Mouse (Mus musculus): ENCODE data around the gene Srgn. TPM values are rescaled to one million over a fixed set of nuclear protein-coding genes. Genes with fewer than 3 reads are reported as not detected.
"Not testable (repeated sequence)": the region's sequence is repeated elsewhere in the genome, so short reads cannot be mapped to it uniquely, and the experiment has no call there.

The Srgn gene
- polyA plus RNA-seq, 1 experiment, result 0.97 TPM

DNA sequence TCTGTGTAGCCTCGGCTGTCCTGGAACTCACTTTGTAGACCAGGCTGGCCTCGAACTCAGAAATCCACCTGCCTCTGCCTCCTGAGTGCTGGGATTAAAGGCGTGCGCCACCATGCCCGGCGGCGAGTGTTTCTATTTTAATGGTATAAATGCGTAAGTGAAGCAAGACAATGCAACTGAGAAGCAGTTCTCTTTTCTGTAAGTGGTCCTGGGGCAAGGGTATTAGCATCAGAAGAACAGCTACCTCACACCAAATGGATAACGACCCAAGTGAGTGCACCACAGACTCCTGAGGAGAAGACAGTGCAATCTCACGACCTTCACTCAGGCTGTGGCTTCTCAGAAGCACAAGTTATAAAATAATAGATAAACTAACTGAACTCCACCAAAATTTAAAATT is 52.3 kb downstream of the Srgn start:
- H3K27me3 ChIP-seq (ENCODE audit: control insufficient read depth), result no peaks in the 10 kb centered on the region
- TF ChIP-seq GATA1 (IDR thresholded peaks at IDR 0.05; ENCODE audit: low read length), result no peak
- no peak for TF ChIP-seq TAL1 (IDR thresholded peaks at IDR 0.05; ENCODE audit: low read length)
- H3K4me3 ChIP-seq (replicated peaks), result no peak overlapping the region
- H3K9me3 ChIP-seq (ENCODE audit: control insufficient read depth, low read length), result no peaks in the 10 kb centered on the region
- peaks cover 55% of the 10 kb centered on the region for H3K36me3 ChIP-seq (ENCODE audit: control insufficient read depth)
- H3K4me1 ChIP-seq (ENCODE audit: control insufficient read depth), result peaks cover 7% of the 10 kb centered on the region

DNA sequence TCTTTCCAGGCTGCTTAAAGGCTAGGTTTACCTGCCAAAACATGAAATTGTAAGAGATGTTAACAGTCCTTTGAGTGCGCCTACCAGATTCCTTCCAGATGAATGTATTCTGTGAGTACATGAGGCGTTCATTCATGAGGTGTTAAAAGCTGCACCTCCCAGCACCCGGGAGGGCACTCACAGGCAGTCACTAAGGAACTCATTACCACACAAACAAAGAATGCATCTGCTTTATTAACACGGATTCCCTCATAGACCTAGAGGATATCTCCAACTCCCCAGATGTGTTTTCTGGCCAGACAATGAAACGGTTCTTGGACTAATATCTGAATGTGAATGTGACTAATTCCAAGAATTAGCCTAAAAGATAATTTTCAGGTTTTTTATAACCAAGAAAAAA is 56.1 kb downstream of the Srgn start:
- Histone ChIP-seq H3K4me1 (ENCODE audit: control insufficient read depth) (peaks cover 2% of the 10 kb centered on the region), H3K9me3 (ENCODE audit: control insufficient read depth, low read length) (no peaks in the 10 kb centered on the region), H3K27me3 (ENCODE audit: control insufficient read depth) (no peaks in the 10 kb centered on the region), H3K4me3 (replicated peaks) (no peak overlapping the region), H3K36me3 (ENCODE audit: control insufficient read depth) (peaks cover 57% of the 10 kb centered on the region)
- TF ChIP-seq GATA1 (IDR thresholded peaks at IDR 0.05; ENCODE audit: low read length), result no peak

DNA sequence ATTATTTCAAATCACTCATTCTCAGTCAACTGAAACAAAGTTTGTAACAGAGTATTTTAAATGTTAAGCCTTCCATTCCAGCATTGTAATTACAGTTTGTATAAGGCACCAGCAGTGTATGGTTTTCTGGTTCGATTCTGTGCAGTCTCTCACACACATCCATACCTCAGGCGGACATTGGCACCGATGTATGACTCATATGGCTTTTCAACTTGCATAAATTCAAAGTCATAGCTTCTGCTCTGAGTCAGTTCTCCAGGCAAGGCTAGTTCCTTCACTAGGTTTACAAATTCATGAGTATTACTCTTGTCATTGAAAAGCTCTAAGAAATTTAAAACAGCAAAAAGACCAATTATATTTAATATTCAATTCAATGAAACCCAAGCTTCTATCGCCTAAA is 57.5 kb downstream of the Srgn start:
- peaks cover 55% of the 10 kb centered on the region for H3K36me3 ChIP-seq (ENCODE audit: control insufficient read depth)
- no peak overlapping the region for H3K4me3 ChIP-seq (replicated peaks)
- no peaks in the 10 kb centered on the region for H3K27me3 ChIP-seq (ENCODE audit: control insufficient read depth)
- H3K4me1 ChIP-seq (ENCODE audit: control insufficient read depth), result peaks cover 2% of the 10 kb centered on the region
- H3K9me3 ChIP-seq (ENCODE audit: control insufficient read depth, low read length), result no peaks in the 10 kb centered on the region
- no peak for TF ChIP-seq TAL1 (IDR thresholded peaks at IDR 0.05; ENCODE audit: low read length)
- TF ChIP-seq GATA1 (IDR thresholded peaks at IDR 0.05; ENCODE audit: low read length), result no peak

DNA sequence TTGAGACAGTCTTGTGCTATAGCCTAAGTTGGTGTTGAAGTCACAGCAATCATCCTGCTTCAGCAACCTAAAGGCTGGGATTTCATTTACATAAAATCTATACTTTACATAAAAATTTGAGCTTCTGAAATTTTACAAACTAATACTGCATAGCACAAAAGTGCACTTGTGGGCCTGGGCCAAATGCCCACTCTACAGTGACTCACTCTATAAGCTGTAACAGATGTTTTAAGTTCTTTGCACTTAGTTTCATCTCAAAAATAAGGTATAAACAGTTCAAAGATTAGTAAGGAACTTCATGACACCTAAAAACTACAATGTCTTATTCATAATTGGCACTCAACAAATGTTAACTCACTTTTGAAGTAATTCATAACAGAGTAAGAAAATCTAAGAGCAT is 65.9 kb downstream of the Srgn start:
- Histone ChIP-seq H3K9me3 (ENCODE audit: control insufficient read depth, low read length) (no peaks in the 10 kb centered on the region), H3K27me3 (ENCODE audit: control insufficient read depth) (no peaks in the 10 kb centered on the region), H3K4me1 (ENCODE audit: control insufficient read depth) (no peaks in the 10 kb centered on the region), H3K4me3 (replicated peaks) (no peak overlapping the region), H3K36me3 (ENCODE audit: control insufficient read depth) (peaks cover 81% of the 10 kb centered on the region)
- no peak for TF ChIP-seq GATA1 (IDR thresholded peaks at IDR 0.05; ENCODE audit: low read length)
- TF ChIP-seq TAL1 (IDR thresholded peaks at IDR 0.05; ENCODE audit: low read length), result no peak

DNA sequence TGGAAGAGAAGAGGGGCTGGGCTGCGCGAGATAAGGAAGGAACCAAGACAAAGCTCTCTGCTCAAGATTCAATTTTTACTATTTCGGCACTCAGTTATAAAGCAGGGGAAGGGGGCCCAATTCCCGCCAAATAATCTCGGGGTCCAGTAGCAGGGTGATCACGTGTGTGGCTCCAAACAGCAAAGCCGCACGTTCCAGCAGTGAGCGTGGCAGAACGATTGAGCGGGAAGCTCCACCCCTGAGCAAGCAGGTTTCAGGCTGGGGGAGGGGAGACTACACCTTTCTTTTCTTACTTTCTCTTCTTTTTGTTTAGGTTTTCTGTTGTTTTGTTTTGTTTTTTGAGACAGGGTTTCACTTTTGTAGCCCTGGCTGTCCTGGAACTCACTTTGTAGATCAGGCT is 75.2 kb downstream of the Srgn start:
- Histone ChIP-seq H3K4me1 (ENCODE audit: control insufficient read depth) (peaks cover 40% of the 10 kb centered on the region), H3K36me3 (ENCODE audit: control insufficient read depth) (peaks cover 49% of the 10 kb centered on the region)
- not testable (repeated sequence) for H3K9me3 ChIP-seq (ENCODE audit: control insufficient read depth, low read length); H3K4me3 ChIP-seq (replicated peaks); H3K27me3 ChIP-seq (ENCODE audit: control insufficient read depth)

DNA sequence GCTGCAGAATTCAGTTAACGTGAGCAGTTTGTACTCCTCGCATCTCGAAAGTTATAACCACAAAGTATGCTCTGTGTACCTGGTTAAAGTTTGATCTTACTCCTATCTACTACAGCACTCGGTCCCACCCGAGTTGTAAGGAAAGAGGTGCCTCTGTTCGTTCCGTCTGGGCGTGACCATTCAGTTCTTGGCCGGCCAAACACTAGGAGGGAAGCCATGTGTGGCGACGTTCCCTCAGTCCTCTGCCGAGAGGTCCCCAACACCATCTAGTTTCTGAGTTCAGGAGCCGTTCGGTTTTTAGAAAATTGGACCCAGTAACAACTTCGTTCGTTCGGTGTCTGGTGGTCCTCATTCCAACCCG is 77.0 kb downstream of the Srgn start:
- no peaks in the 10 kb centered on the region for H3K27me3 ChIP-seq (ENCODE audit: control insufficient read depth)
- peaks cover 49% of the 10 kb centered on the region for H3K36me3 ChIP-seq (ENCODE audit: control insufficient read depth)
- H3K9me3 ChIP-seq (ENCODE audit: control insufficient read depth, low read length), result no peaks in the 10 kb centered on the region
- H3K4me3 ChIP-seq (replicated peaks), result peak overlapping the region; percentile 98
- TF ChIP-seq GATA1 (IDR thresholded peaks at IDR 0.05; ENCODE audit: low read length) (no peak), TAL1 (IDR thresholded peaks at IDR 0.05; ENCODE audit: low read length) (no peak)
- peaks cover 40% of the 10 kb centered on the region for H3K4me1 ChIP-seq (ENCODE audit: control insufficient read depth)

DNA sequence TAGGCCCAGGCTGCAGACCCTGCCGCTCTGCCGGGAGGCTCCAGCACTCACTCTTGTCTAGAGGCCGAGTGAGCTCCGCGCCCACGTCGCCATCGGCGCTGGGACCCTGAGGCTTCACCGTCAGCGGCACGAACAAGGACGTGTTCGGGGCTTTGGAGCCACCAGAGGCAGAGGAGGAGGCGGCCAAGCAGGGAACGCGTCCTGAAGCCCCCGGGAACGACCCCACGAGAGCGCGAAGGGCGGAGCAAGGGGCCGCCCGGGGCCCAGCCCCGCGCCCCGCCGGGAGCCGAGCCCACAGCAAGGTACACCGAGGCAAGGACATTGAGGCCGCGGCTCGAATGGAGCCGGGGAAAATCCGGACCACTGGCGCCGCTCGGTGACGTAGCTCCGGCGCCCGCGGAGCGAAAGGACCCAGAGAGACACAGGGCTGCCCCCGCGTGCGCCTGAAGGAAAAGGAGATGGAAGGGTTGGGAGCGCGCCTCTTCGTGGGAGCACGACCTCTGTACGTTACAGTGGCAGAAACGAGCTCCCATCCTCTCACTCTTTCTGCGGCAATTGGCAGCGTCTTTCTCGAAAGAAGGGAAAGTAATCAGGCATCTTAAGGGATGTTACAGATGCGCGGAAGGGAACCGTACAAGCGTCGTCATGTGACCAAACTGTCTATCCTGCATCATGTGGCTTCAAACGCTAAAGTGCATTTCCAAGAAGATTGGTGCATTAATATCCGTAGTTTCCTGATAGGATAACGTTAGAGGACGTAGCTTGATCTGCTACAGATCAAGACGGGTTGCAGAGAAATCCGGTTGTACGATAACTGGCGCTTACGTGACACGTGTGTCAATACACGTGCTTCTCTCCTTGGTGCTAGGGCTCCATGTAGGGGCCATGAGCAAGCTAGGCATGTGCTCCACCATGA is 77.6 kb downstream of the Srgn start, which contains the start of the genes 4930507D05Rik and Supv3l1:
Gene 4930507D05Rik, plus strand, starts transcription at position 126 of the 916 bp plus-strand sequence.
Gene Supv3l1, minus strand, starts transcription at position 375 of the 916 bp plus-strand sequence.
- no peaks in the 10 kb centered on the region for H3K27me3 ChIP-seq (ENCODE audit: control insufficient read depth)
- peak within 1 kb of the TSS; percentile 98 for H3K4me3 ChIP-seq (replicated peaks)
- peaks cover 40% of the 10 kb centered on the region for H3K4me1 ChIP-seq (ENCODE audit: control insufficient read depth)
- peaks cover 51% of the 10 kb centered on the region for H3K36me3 ChIP-seq (ENCODE audit: control insufficient read depth)
- no peak for TF ChIP-seq GATA1 (IDR thresholded peaks at IDR 0.05; ENCODE audit: low read length)
- TF ChIP-seq TAL1 (IDR thresholded peaks at IDR 0.05; ENCODE audit: low read length), result no peak
- no peaks in the 10 kb centered on the region for H3K9me3 ChIP-seq (ENCODE audit: control insufficient read depth, low read length)

Other genes with a start within 250 kb of the Srgn start
- gene Hk1, start 147.5 kb downstream of the Srgn start, polyA plus RNA-seq (2012), result 47.9 and 53.6 TPM in 2 replicates
- 0.01 TPM in 2 replicates for gene Hkdc1, start 105.0 kb downstream of the Srgn start, polyA plus RNA-seq (2012)
- gene 4930507D05Rik, start 78.0 kb downstream of the Srgn start, polyA plus RNA-seq (2012), result not detected in 2 replicates
- gene Supv3l1, start 77.7 kb downstream of the Srgn start, polyA plus RNA-seq (2012), result 1.4 and 2.5 TPM in 2 replicates
- gene Vps26a, start 40.6 kb downstream of the Srgn start, polyA plus RNA-seq (2012), result 1.4 and 1.5 TPM in 2 replicates
- gene Kif1bp, start 51.0 kb upstream of the Srgn start, polyA plus RNA-seq (2012), result 1.2 and 1.3 TPM in 2 replicates
- 2.1 and 3.2 TPM in 2 replicates for gene Ddx21, start 74.8 kb upstream of the Srgn start, polyA plus RNA-seq (2012)
- 4.4 and 5.6 TPM in 2 replicates for gene Ddx50, start 123.8 kb upstream of the Srgn start, polyA plus RNA-seq (2012)
- not detected in 2 replicates for gene Stox1, start 198.7 kb upstream of the Srgn start, polyA plus RNA-seq (2012)

Measured in erythroblast, embryonic 14.5 days (primary cell).